Mouse (Mus musculus) megakaryocyte, embryonic 14.5 days (primary cell): Measurements from ENCODE around the gene Slc6a17.

Experiments
- FLI1 ChIP-seq: IDR thresholded peaks from 2 replicates; pipeline ENCODE4 v1.6.1; 2012; ENCODE audit warnings: low read length, inconsistent platforms, mixed read lengths
- GATA1 ChIP-seq: IDR thresholded peaks from 3 replicates; pipeline ENCODE4 v1.6.1; 2012; ENCODE audit warnings: mixed read lengths, low read length, inconsistent platforms, borderline replicate concordance

- TF ChIP-seq GATA1 (no peak), FLI1 (no peak)
Measured at GRCm38 (mm10) chr3:107516776-107517630, 815 bp downstream of the Slc6a17 start.
